Mouse (Mus musculus) C2C12 (cell line): ENCODE data around the gene Emp2.

Experiments
- CTCF ChIP-seq: IDR thresholded peaks from one replicate; pipeline ENCODE4 v1.5.1; 2011; ENCODE audit not compliant: control insufficient read depth, insufficient read depth, insufficient read length
- MAX ChIP-seq: IDR thresholded peaks from one replicate; pipeline ENCODE4 v1.6.1; 2011; ENCODE audit warnings: mild to moderate bottlenecking, control low read depth
- USF1 ChIP-seq: IDR thresholded peaks from one replicate; pipeline ENCODE4 v1.6.1; 2011; ENCODE audit warnings: low read depth, mild to moderate bottlenecking, control low read depth, moderate library complexity

DNA sequence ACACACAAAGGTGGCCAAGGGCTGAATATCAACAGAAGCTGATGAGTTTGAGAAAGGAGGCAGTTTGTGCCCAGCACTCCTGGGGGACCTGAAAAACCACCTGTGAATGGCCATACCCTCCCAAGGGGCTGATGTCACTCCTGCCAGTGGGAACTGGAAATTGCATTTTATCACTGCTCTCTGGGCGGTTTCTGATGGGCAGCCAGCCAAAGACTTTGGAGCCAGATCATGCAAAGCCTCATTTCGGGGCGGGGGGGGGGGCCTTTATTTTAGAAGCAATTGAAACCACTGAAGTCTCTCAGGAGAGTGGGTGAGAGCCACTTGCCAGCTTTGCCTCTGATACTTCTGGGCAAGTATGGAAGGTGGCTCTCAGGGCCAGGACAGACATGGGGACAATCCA, 7.7 kb downstream of the Emp2 start:
- no peak for TF ChIP-seq CTCF
- TF ChIP-seq USF1, result no peak
- TF ChIP-seq MAX, result no peak
